Mouse (Mus musculus): Measurements from ENCODE around the gene Hnf4a. TPM values are rescaled to one million over a fixed set of nuclear protein-coding genes. Genes with fewer than 3 reads are reported as not detected.
"Not testable (repeated sequence)": the region's sequence is repeated elsewhere in the genome, so short reads cannot be mapped to it uniquely, and the experiment has no call there.

Gene Hnf4a
- 1.2 and 1.3 TPM in 2 replicates for polyA plus RNA-seq (2015; fragmentation: Nextera tagmentation; extraction: Ambion mirVana)

- DNase-seq (ENCODE audit: low spot score) = no peak
Observed at GRCm38 (mm10) chr2:163506300-163507004, at the start of gene Hnf4a. TSS of gene Hnf4a (plus strand) at chr2:163506808.

GRCm38 (mm10) chr2:163458539-163459265, 47.9 kb upstream of the Hnf4a start:
- DNase-seq (ENCODE audit: low spot score) = no peak

- DNase-seq (ENCODE audit: low spot score) = no peak
Observed at GRCm38 (mm10) chr2:163459380-163459779, 47.2 kb upstream of the Hnf4a start.

- no peak for DNase-seq (ENCODE audit: low spot score)
Observed at GRCm38 (mm10) chr2:163460622-163461021, 46.0 kb upstream of the Hnf4a start.

DNA sequence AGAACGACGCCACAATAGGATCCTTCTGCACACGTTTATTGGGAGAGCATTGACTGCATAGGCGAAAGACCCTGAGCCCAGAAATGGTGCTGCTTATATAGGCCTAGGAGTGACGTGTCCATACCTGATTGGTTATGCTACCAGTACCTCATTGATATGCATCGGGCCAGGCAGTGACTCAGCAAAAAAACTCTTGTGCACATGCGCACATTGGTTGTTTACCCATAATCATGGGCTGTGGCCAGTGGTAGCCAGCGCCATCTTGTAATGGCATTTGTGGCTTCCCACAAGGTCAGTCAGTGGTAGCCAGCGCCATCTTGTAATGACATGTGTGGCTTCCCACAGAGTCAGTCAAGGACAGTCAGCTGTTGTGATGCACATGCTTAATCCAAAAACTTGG, 45.3 kb upstream of the Hnf4a start:
- DNase-seq (ENCODE audit: low spot score) = not testable (repeated sequence)

DNA sequence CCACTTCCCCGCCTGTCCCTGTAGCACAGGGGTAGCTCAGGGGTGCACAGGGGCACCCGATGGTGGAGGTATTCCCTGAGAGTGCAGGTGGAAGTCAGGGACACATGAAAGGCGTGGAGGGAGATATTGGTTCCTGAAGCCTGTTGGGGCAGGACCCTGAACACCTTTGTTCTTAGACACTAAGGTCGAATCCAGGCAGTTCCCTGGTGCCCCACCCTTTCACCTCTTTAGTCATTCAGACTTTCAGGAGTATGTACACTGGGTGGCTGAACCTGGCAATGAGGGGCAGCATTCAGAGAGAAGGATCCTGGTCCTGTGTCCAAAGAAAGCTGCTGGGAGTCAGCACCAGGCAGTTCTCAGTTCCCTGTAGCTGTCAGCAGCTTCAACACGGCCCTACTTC, 44.2 kb upstream of the Hnf4a start:
- DNase-seq (ENCODE audit: low spot score) = no peak

- DNase-seq (ENCODE audit: low spot score) = no peak
Observed at GRCm38 (mm10) chr2:163462801-163463200, 43.8 kb upstream of the Hnf4a start.

- DNase-seq (ENCODE audit: low spot score) = no peak
Observed at GRCm38 (mm10) chr2:163463251-163463769, 43.3 kb upstream of the Hnf4a start.

GRCm38 (mm10) chr2:163463998-163464397, 42.6 kb upstream of the Hnf4a start:
- no peak for DNase-seq (ENCODE audit: low spot score)

GRCm38 (mm10) chr2:163464562-163464961, 42.0 kb upstream of the Hnf4a start:
- DNase-seq (ENCODE audit: low spot score) = no peak

DNA sequence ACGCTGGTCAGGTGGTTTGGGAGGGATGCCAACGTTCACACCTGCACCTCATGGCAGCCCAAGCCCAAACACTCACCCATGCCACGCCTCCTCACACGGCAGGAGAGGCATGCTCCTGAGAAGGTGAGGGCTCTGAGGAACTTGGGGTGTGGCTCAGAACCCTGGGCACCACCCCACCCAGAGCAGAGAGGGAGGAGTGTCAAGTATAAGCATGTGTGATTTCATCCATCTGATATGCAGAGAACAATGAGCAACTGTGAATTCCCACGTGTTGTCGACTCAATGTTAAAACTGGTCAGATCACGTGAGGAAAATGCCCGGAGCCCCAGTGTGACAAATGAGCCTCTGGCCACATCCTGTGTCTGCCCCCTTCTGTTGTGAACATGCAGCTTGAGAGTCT, 39.8 kb upstream of the Hnf4a start:
- DNase-seq (ENCODE audit: low spot score) = no peak

GRCm38 (mm10) chr2:163467585-163467984, 39.0 kb upstream of the Hnf4a start:
- DNase-seq (ENCODE audit: low spot score) = no peak

DNA sequence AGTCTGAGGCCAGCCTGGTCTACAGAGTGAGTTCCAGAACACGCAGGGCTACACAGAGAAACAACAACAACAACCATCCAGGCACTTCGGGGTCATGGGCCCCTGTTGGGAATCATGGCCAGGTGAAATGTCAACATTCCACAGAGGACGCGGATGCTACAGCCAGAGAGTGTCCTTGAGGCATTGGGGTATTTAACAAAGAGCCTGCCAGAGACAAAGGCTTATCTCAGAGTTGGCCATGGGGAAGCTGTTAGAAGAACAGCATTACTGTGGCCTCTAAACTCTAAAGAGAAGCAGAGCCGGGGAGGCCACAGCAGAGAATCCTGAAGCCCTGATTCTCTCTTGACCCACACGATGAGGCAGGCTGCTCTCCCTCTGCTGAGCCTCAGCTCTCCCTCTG, 37.7 kb upstream of the Hnf4a start:
- DNase-seq (ENCODE audit: low spot score) = no peak

- DNase-seq (ENCODE audit: low spot score) = no peak
Observed at GRCm38 (mm10) chr2:163469711-163470110, 36.9 kb upstream of the Hnf4a start.

DNA sequence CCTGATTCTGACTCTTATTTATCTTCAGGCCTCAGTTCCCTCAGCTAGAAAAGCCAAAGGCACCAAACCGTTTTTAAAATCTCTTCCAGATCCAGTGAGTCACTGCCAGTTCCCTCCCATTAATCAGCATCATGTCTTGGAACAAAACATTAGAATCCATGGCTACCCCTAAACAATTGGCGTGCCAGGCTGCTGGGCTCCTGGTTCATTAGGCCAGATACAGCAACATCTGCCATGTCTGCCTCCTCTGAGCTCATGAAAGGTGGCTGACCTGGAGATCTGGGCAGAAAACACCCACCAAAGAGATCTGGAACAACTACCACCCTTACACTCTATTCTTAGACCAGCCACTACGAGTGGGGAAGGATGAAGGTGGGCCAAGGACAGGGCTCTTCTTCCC, 35.5 kb upstream of the Hnf4a start:
- DNase-seq (ENCODE audit: low spot score) = no peak

DNA sequence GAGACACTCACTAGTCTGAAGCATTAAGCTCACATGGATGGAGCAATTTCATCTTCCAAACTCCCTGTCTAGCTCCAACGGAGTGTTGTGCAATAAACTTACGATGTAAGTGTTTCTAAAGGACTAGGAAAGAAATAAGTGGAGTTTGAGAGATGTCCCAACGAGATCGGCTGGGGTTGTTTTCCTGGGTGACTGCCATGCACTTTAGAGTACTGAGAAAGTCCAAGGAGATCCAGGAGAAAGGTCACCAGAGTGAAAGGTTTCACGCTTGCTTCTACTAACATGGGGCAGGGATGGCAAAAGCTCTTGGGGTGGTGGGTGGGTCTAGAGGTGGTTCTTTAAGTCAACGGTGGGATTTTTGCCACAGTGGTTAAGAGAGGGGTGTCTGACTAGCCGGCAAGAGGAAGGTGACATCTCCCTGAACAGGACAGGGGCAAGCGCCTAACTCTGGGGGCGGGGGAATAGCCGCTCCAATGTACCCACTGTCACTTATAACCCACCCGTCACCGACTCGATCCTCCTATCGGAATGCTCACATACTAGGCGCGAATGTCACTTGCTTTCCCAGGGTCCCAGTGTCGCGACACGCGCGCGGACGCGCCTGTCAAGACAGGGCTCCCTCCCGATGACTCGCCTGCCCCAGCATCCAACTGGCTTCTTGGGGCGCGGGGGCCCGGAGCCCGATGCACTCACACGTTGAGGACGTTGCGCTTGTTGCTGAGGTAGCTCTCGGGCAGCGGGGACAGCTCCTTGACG, 34.7 kb upstream of the Hnf4a start:
- no peak for DNase-seq (ENCODE audit: low spot score)

- DNase-seq (ENCODE audit: low spot score) = peak; percentile 98
Observed at GRCm38 (mm10) chr2:163472466-163472851, 34.1 kb upstream of the Hnf4a start, which contains the start of gene Fitm2. TSS of gene Fitm2 (minus strand) at chr2:163472629.

DNA sequence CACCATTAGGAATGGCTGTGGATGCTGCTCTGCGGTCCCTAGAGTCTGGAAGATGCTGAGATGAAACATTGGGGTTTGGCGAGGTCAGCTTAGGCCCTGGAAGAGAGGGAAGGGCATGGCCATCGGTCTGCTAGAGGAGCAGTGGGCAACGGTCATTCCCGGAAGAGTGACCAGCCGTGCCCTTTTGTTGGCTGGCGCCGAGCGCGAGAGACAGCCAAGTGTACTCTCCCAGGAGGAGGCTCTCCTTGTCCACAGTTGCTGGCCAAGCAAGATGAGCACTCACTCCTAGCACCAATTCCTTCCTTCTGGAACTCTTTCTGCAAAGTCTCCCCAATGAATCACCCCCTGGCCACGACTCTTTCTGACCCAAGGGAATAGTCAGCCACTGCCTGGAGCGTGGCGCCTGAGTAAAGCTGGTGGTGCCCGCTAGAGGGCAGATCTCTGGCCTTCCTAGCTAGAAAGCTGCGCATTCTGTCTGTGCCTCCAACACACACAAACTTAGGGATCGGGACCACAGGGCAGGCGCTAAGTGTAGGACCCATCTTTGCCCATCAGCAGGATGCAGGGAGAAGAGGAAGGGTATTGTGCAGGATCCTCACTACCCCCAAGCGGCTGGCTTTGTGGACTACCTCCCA, 26.3 kb upstream of the Hnf4a start:
- no peak for DNase-seq (ENCODE audit: low spot score)

- DNase-seq (ENCODE audit: low spot score) = no peak
Observed at GRCm38 (mm10) chr2:163481539-163482029, 25.0 kb upstream of the Hnf4a start.

- no peak for DNase-seq (ENCODE audit: low spot score)
Observed at GRCm38 (mm10) chr2:163487360-163487759, 19.2 kb upstream of the Hnf4a start.

GRCm38 (mm10) chr2:163489725-163490291, 16.8 kb upstream of the Hnf4a start:
- DNase-seq (ENCODE audit: low spot score) = no peak
